Mouse (Mus musculus) mouse embryonic stem cell (cell line): ENCODE results near the gene Fetub.

ENCODE experiments used
- in situ Hi-C, 2 experiments: fragments of 300-500 bp; cut with MboI; formaldehyde crosslinking; loops; 1 replicate in 1 of 2; 3 replicates in 1 of 2; pipeline ENCODE4 v1.14.3; 2019 to 2020; ENCODE audit warnings: low sequenced_read_pairs in 2 of 2, low pct_unique_long_range_greater_than_20kb in 1 of 2, mixed read lengths in 1 of 2; ENCODE audit not compliant: unreplicated experiment in 1 of 2

The Fetub gene

GRCm38 (mm10) chr16:22950840-22951395 is 32.8 kb downstream of the Fetub start, which contains the start of gene Hrg:
TSS of gene Hrg (plus strand) at chr16:22951072.
- in situ Hi-C loops = loop anchor here (10.0 kb wide), 1 partner anchor 76 kb away; no protein-coding TSS in a partner anchor

GRCm38 (mm10) chr16:22953069-22953468 is 34.9 kb downstream of the Fetub start:
- in situ Hi-C loops = loop anchor here (10.0 kb wide), 1 partner anchor 78 kb away; no protein-coding TSS in a partner anchor

- in situ Hi-C loops = loop anchor here (10.0 kb wide), 1 partner anchor 81 kb away; no protein-coding TSS in a partner anchor
These were observed 37.4 kb downstream of the Fetub start for GRCm38 (mm10) chr16:22955397-22956084.

- in situ Hi-C loops = loop anchor here (10.0 kb wide), 1 partner anchor 81 kb away; no protein-coding TSS in a partner anchor
These were observed 37.9 kb downstream of the Fetub start for GRCm38 (mm10) chr16:22956085-22956439.

GRCm38 (mm10) chr16:22961073-22961472 is 42.9 kb downstream of the Fetub start:
- in situ Hi-C loops = no loop called here

GRCm38 (mm10) chr16:22962256-22962655 is 44.1 kb downstream of the Fetub start:
- in situ Hi-C loops = no loop called here

GRCm38 (mm10) chr16:22963293-22963692 is 45.2 kb downstream of the Fetub start:
- in situ Hi-C loops = no loop called here

- in situ Hi-C loops = no loop called here
These were observed 49.4 kb downstream of the Fetub start for GRCm38 (mm10) chr16:22967383-22968030.
